Mouse (Mus musculus): ENCODE measurements around the gene Kmt2e.

GRCm38 (mm10) chr5:23387313-23387666 is 47.0 kb upstream of the Kmt2e start:
- TF ChIP-seq HCFC1 (IDR thresholded peaks at IDR 0.05; ENCODE audit: borderline replicate concordance, insufficient read depth, low read length), result no peak
- no peak for TF ChIP-seq ZC3H11A (IDR thresholded peaks at IDR 0.05; ENCODE audit: borderline replicate concordance, low read depth, low read length)
- no peak for TF ChIP-seq CHD2 (IDR thresholded peaks at IDR 0.05; ENCODE audit: low read depth, low read length)
- no peak for TF ChIP-seq MAFK (IDR thresholded peaks at IDR 0.05; ENCODE audit: insufficient read depth, low read depth, low read length)
- TF ChIP-seq ZNF384 (IDR thresholded peaks at IDR 0.05; ENCODE audit: low read depth, low read length), result no peak

All from ES-E14 (cell line).